In the genomic region with DNA sequence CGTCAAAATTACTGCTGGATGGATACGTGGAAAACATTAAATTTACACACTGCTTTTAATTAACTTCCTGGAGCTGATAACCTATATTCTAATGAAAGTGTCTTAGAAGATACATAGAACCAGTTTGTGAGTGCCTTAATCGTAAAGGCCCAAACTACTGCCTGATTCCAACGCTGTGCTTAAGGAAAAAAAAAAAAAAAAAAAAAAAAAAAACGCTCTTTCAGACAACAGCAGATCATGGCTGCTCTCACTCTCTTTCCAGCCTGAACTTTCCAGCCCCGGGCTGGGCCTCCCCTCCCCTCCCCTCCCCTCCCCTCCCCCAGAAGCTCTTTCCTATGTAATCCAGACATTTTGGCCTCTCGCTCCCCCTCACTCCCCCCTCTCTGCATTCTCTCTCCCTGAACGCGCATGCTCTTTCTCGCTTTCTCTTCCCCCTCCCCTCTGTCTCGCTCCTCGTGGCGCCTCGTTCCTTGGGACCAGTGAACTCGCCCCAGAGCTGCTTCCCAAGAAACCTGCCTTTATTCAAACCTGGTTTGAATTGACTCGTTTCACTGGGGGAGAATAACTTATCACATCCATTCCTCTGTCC, we compare ENCODE assay signal across 8 mouse cellular contexts. TPM values are rescaled to one million over a fixed set of nuclear protein-coding genes. Genes with fewer than 3 reads are reported as not detected.
DNase-seq lines count a peak whose midpoint lies in the region; ATAC-seq and TF ChIP-seq lines count a peak whose summit lies in the region.

No protein-coding gene starts in this region.

- no peaks in the 10 kb centered on the region for H3K36me3 ChIP-seq in lung, embryonic 16.5 days (ENCODE audit: control insufficient read depth, insufficient read depth, low read length)
- H3K36me3 ChIP-seq in embryonic facial prominence, embryonic 14.5 days (ENCODE audit: control insufficient read depth, insufficient read depth, low read length), result no peaks in the 10 kb centered on the region
- no peaks in the 10 kb centered on the region for H3K36me3 ChIP-seq in hindbrain, embryonic 16.5 days (ENCODE audit: control insufficient read depth, insufficient read depth, low read length)

- peaks cover 45% of the 10 kb centered on the region for H3K4me1 ChIP-seq in lung, embryonic 16.5 days (replicated peaks; ENCODE audit: control insufficient read depth, insufficient read depth, low read length)
- no peaks in the 10 kb centered on the region; the same call in 1 of the 2 replicates for H3K4me1 ChIP-seq in lung, adult 2 months (ENCODE audit: control insufficient read depth, insufficient read depth, low read length)
- H3K4me1 ChIP-seq in embryonic facial prominence, embryonic 14.5 days (ENCODE audit: control insufficient read depth, insufficient read depth, low read length), result peaks cover 52% of the 10 kb centered on the region
- H3K4me1 ChIP-seq in hindbrain, embryonic 16.5 days (ENCODE audit: control insufficient read depth, insufficient read depth, low read depth, low read length), result peaks cover 13% of the 10 kb centered on the region

- peak overlapping the region; percentile 40 for H3K9ac ChIP-seq in lung, embryonic 16.5 days (ENCODE audit: low read length)
- peak overlapping the region; percentile 46; the same call in 1 of the 2 replicates for H3K9ac ChIP-seq in embryonic facial prominence, embryonic 14.5 days (ENCODE audit: low read depth, low read length)
- H3K9ac ChIP-seq in hindbrain, embryonic 16.5 days (ENCODE audit: low read depth, low read length), result peak overlapping the region; percentile 52; the same call in 1 of the 2 replicates

- 0 out of 2 replicates have a peak overlapping the region, but pooled peaks have one; percentile 11 for H3K4me2 ChIP-seq in lung, embryonic 16.5 days (ENCODE audit: low read depth, low read length)
- H3K4me2 ChIP-seq in embryonic facial prominence, embryonic 14.5 days (ENCODE audit: low read depth, low read length), result peak overlapping the region; percentile 33
- H3K4me2 ChIP-seq in hindbrain, embryonic 16.5 days (ENCODE audit: low read length), result peak overlapping the region; percentile 48

- H3K9me3 ChIP-seq in lung, embryonic 16.5 days (ENCODE audit: control insufficient read depth, low read length), result no peaks in the 10 kb centered on the region
- no peaks in the 10 kb centered on the region for H3K9me3 ChIP-seq in embryonic facial prominence, embryonic 14.5 days (ENCODE audit: control insufficient read depth, low read length)
- no peaks in the 10 kb centered on the region for H3K9me3 ChIP-seq in hindbrain, embryonic 16.5 days (ENCODE audit: control insufficient read depth, low read length)

- TF ChIP-seq POLR2A in lung, adult 2 months (IDR thresholded peaks at IDR 0.05; ENCODE audit: borderline replicate concordance, extremely low read depth, low read depth, low read length), result no peak

- H3K27me3 ChIP-seq in lung, embryonic 16.5 days (ENCODE audit: control insufficient read depth, insufficient read depth, low read depth, low read length), result no peaks in the 10 kb centered on the region
- no peaks in the 10 kb centered on the region for H3K27me3 ChIP-seq in embryonic facial prominence, embryonic 14.5 days (replicated peaks; ENCODE audit: control insufficient read depth, insufficient read depth, low read length)
- no peaks in the 10 kb centered on the region; the same call in 1 of the 2 replicates for H3K27me3 ChIP-seq in hindbrain, embryonic 16.5 days (replicated peaks; ENCODE audit: control insufficient read depth, insufficient read depth, low read length)

- H3K4me3 ChIP-seq in lung, embryonic 16.5 days (ENCODE audit: low read length), result no peak overlapping the region
- no peak overlapping the region for H3K4me3 ChIP-seq in lung, adult 2 months (replicated peaks; ENCODE audit: extremely low read depth, low read depth, low read length)
- no peak overlapping the region for H3K4me3 ChIP-seq in embryonic facial prominence, embryonic 14.5 days (ENCODE audit: low read depth, low read length)
- peak overlapping the region; percentile 8; the same call in 1 of the 2 replicates for H3K4me3 ChIP-seq in hindbrain, embryonic 16.5 days (ENCODE audit: low read length)

- peak; percentile 87 for ATAC-seq in lung, embryonic 16.5 days (ENCODE audit: low read depth)
- ATAC-seq in embryonic facial prominence, embryonic 14.5 days (ENCODE audit: low read depth), result peak; percentile 81
- ATAC-seq in hindbrain, embryonic 16.5 days, result peak; percentile 82
- no peak for ATAC-seq in erythroid progenitor cell, adult 5-6 weeks (replicated peaks; ENCODE audit: low FRiP score, poor library complexity, severe bottlenecking)

- TF ChIP-seq CTCF in lung, adult 2 months (IDR thresholded peaks at IDR 0.05; ENCODE audit: insufficient read depth, low read length), result no peak

- DNase-seq in lung, adult 2 months, result no peak
- DNase-seq in embryonic facial prominence, embryonic 14.5 days (ENCODE audit: low spot score), result peak; percentile 97
- peak; percentile 30 for DNase-seq in lung, postnatal 36 days
- DNase-seq in yolk sac, embryonic 10.5 days (ENCODE audit: low spot score), result peak; percentile 91
- DNase-seq in ovary, postnatal 10 days (ENCODE audit: low spot score), result no peak

- peak overlapping the region; percentile 91 for H3K27ac ChIP-seq in lung, embryonic 16.5 days (ENCODE audit: low read length)
- H3K27ac ChIP-seq in embryonic facial prominence, embryonic 14.5 days (replicated peaks; ENCODE audit: low read depth, low read length), result peak overlapping the region; percentile 97
- peak overlapping the region; percentile 71 for H3K27ac ChIP-seq in hindbrain, embryonic 16.5 days (ENCODE audit: low read depth, low read length)

- 8% methylated on average over 16 of the region's 16 CpGs for WGBS in lung, embryonic 16.5 days
- WGBS in lung, adult 2 months, result 38% methylated on average over 16 of the region's 16 CpGs
- WGBS in embryonic facial prominence, embryonic 14.5 days, result 4% methylated on average over 16 of the region's 16 CpGs
- WGBS in hindbrain, embryonic 16.5 days, result 5% methylated on average over 16 of the region's 16 CpGs

RNA-seq across cellular contexts. Expression of a gene that starts 12.7 kb away (rescaled TPM):
- polyA plus RNA-seq in lung, embryonic 16.5 days (2015; fragmentation: Nextera tagmentation; extraction: Ambion mirVana), result 76.6 and 79.4 TPM in 2 replicates
- 0.17 and 0.47 TPM in 2 replicates for polyA plus RNA-seq in lung, adult 2 months (2012; rRNA removed)
- 45.5 and 55.6 TPM in 2 replicates for polyA plus RNA-seq in embryonic facial prominence, embryonic 14.5 days (2014; fragmentation: Nextera tagmentation; extraction: Ambion mirVana)
- 12.4 and 13.5 TPM in 2 replicates for polyA plus RNA-seq in hindbrain, embryonic 16.5 days (2015; fragmentation: Nextera tagmentation; extraction: Ambion mirVana)
- total RNA-seq in erythroid progenitor cell, adult 5-6 weeks (2015; ENCODE audit: low replicate concordance), result 119 and 122 TPM in 2 replicates
- 145 and 148 TPM in 2 replicates for total RNA-seq in erythroid progenitor cell, adult 5-6 weeks (2017; ENCODE audit: low replicate concordance)

Comparison
In these comparisons a context has a peak if more than half of its experiments do, and no peak if none do; other contexts are left out.
1. DNase-seq: peak in embryonic facial prominence, embryonic 14.5 days (single experiment), lung, postnatal 36 days (single experiment) and yolk sac, embryonic 10.5 days (single experiment); none in lung, adult 2 months (single experiment) and ovary, postnatal 10 days (single experiment).
2. Peak in every context shown above with its lines, with median percentiles within 50 percentile points of each other: H3K27ac ChIP-seq, H3K4me2 ChIP-seq and H3K9ac ChIP-seq.